In genomic region chr4:33589207-33589606, GRCm38 (mm10) we compare ENCODE assay signal across 8 mouse cellular contexts.
A peak's percentile ranks its signal among the peaks of the same experiment; 100 is the strongest.
DNase-seq lines count a peak whose midpoint lies in the region; ATAC-seq and TF ChIP-seq lines count a peak whose summit lies in the region.
"Had no signal": no experiment of that assay in that cellular context is flagged by ENCODE, and none has a peak within 500 bp of the region (broad histone marks: within the 10 kb centered on the region; RNA-seq: fewer than 3 reads in every experiment).

No protein-coding gene starts in this region.

- H3K36me3 ChIP-seq in embryonic facial prominence, embryonic 13.5 days, result no peaks in the 10 kb centered on the region
- no peaks in the 10 kb centered on the region for H3K36me3 ChIP-seq in limb, embryonic 15.5 days
- H3K36me3 ChIP-seq in stomach, postnatal 0 days (ENCODE audit: control insufficient read depth, insufficient read depth, low read length), result no peaks in the 10 kb centered on the region
- H3K36me3 ChIP-seq: liver, embryonic 13.5 days had no signal

- WGBS in embryonic facial prominence, embryonic 13.5 days, result 11% methylated on average over 8 of the region's 8 CpGs
- 12% methylated on average over 8 of the region's 8 CpGs for WGBS in limb, embryonic 15.5 days
- 9% methylated on average over 8 of the region's 8 CpGs for WGBS in stomach, postnatal 0 days

- H3K4me3 ChIP-seq in embryonic facial prominence, embryonic 13.5 days, result no peak overlapping the region
- no peak overlapping the region for H3K4me3 ChIP-seq in limb, embryonic 15.5 days
- H3K4me3 ChIP-seq in stomach, postnatal 0 days (ENCODE audit: low read depth, low read length), result no peak overlapping the region
- H3K4me3 ChIP-seq: liver, embryonic 13.5 days had no signal

- H3K4me2 ChIP-seq in embryonic facial prominence, embryonic 13.5 days, result peak overlapping the region; percentile 42
- peak overlapping the region; percentile 22; the same call in 1 of the 2 replicates for H3K4me2 ChIP-seq in limb, embryonic 15.5 days
- H3K4me2 ChIP-seq in stomach, postnatal 0 days (replicated peaks; ENCODE audit: low read depth), result 0 out of 2 replicates have a peak overlapping the region, but pooled peaks have one; percentile 17
- H3K4me2 ChIP-seq: liver, embryonic 13.5 days had no signal

- intact Hi-C loops in left cerebral cortex, postnatal 4 days (cut with DNase I), result loop anchor here (10.0 kb wide), 1 partner anchor 194 kb away; no protein-coding TSS in a partner anchor
- intact Hi-C loops in gastrocnemius, postnatal 14 days (cut with DNase I; ENCODE audit: low total_unique reads), result no loop called here

- peaks cover 6% of the 10 kb centered on the region; the same call in 1 of the 2 replicates for H3K9me3 ChIP-seq in embryonic facial prominence, embryonic 13.5 days
- no peaks in the 10 kb centered on the region; the same call in 1 of the 2 replicates for H3K9me3 ChIP-seq in limb, embryonic 15.5 days
- no peaks in the 10 kb centered on the region for H3K9me3 ChIP-seq in stomach, postnatal 0 days (ENCODE audit: control insufficient read depth, low read length)
- H3K9me3 ChIP-seq: liver, embryonic 13.5 days had no signal

- peak; percentile 33 for DNase-seq in left cerebral cortex, postnatal 4 days
- DNase-seq in left cerebral cortex, adult 11 months (ENCODE audit: low spot score), result no peak
- DNase-seq in stomach, postnatal 0 days (ENCODE audit: low spot score), result no peak
- no peak for DNase-seq in gastrocnemius, adult 18-20 months (ENCODE audit: low spot score)
- DNase-seq in gastrocnemius, postnatal 14 days, result no peak
- DNase-seq: liver, embryonic 13.5 days had no signal

- no peak overlapping the region for H3K27ac ChIP-seq in embryonic facial prominence, embryonic 13.5 days
- H3K27ac ChIP-seq in limb, embryonic 15.5 days, result no peak overlapping the region
- no peak overlapping the region for H3K27ac ChIP-seq in stomach, postnatal 0 days (replicated peaks)
- H3K27ac ChIP-seq: liver, embryonic 13.5 days had no signal

- no peak overlapping the region for H3K9ac ChIP-seq in embryonic facial prominence, embryonic 13.5 days
- H3K9ac ChIP-seq in limb, embryonic 15.5 days, result no peak overlapping the region
- H3K9ac ChIP-seq in stomach, postnatal 0 days (ENCODE audit: low read length), result no peak overlapping the region
- H3K9ac ChIP-seq: liver, embryonic 13.5 days had no signal

- TF ChIP-seq EP300 in stomach, postnatal 0 days (optimal IDR thresholded peaks at IDR 0.05), result no peak

- no peak for ATAC-seq in embryonic facial prominence, embryonic 13.5 days (ENCODE audit: insufficient number of reproducible peaks, insufficient read depth, low FRiP score, low TSS enrichment, low read depth)
- no peak for ATAC-seq in limb, embryonic 15.5 days (ENCODE audit: insufficient number of reproducible peaks, low FRiP score, low TSS enrichment, low read depth)
- no peak for ATAC-seq in stomach, postnatal 0 days (ENCODE audit: low FRiP score, low TSS enrichment)

- peaks cover 24% of the 10 kb centered on the region for H3K4me1 ChIP-seq in embryonic facial prominence, embryonic 13.5 days
- peaks cover 15% of the 10 kb centered on the region for H3K4me1 ChIP-seq in limb, embryonic 15.5 days
- H3K4me1 ChIP-seq in stomach, postnatal 0 days (replicated peaks; ENCODE audit: control insufficient read depth, insufficient read depth), result 0 out of 2 replicates have a peak, but pooled peaks cover 2% of the 10 kb centered on the region

- no peaks in the 10 kb centered on the region for H3K27me3 ChIP-seq in embryonic facial prominence, embryonic 13.5 days
- H3K27me3 ChIP-seq in limb, embryonic 15.5 days, result no peaks in the 10 kb centered on the region
- no peaks in the 10 kb centered on the region for H3K27me3 ChIP-seq in stomach, postnatal 0 days (ENCODE audit: control insufficient read depth, insufficient read depth, low read length)
- H3K27me3 ChIP-seq: liver, embryonic 13.5 days had no signal

- TF ChIP-seq CTCF in stomach, postnatal 0 days (IDR thresholded peaks at IDR 0.05; ENCODE audit: low read depth), result no peak
